Mouse (Mus musculus) kidney, embryonic 14.5 days (tissue): Measurements from ENCODE around the gene Slc12a8. TPM values are rescaled to one million over a fixed set of nuclear protein-coding genes. Genes with fewer than 3 reads are reported as not detected.

ENCODE experiments used
- ATAC-seq: fragments of 200-750 bp; cut with Nextera tagmentation; 2 replicates; pipeline ENCODE4 v1.8.0; 2017; ENCODE audit warnings: moderate number of reproducible peaks, mild to moderate bottlenecking, moderate TSS enrichment, moderate library complexity; ENCODE audit not compliant: low FRiP score, low TSS enrichment
- H3K27ac ChIP-seq: fragments of 300-500 bp; sonication (generic); 2 replicates; pipeline ENCODE4 v1.5.1; 2014; ENCODE audit warnings: low read depth, mild to moderate bottlenecking, low read length, moderate library complexity, mixed read lengths
- H3K27me3 ChIP-seq: fragments of 300-500 bp; sonication (generic); 2 replicates; pipeline ENCODE4 v1.6.1; 2014; ENCODE audit warnings: mild to moderate bottlenecking, low read length; ENCODE audit not compliant: control insufficient read depth, insufficient read depth
- H3K36me3 ChIP-seq: fragments of 300-500 bp; sonication (generic); 2 replicates; pipeline ENCODE4 v1.6.1; 2014; ENCODE audit warnings: low read length, mixed read lengths; ENCODE audit not compliant: control insufficient read depth, insufficient read depth
- H3K4me1 ChIP-seq: fragments of 300-500 bp; sonication (generic); 2 replicates; pipeline ENCODE4 v1.6.1; 2014; ENCODE audit warnings: low read length, mixed read lengths; ENCODE audit not compliant: control insufficient read depth, insufficient read depth
- H3K4me2 ChIP-seq: fragments of 300-500 bp; sonication (generic); replicated peaks from 2 replicates; pipeline ENCODE4 v1.6.1; 2014; ENCODE audit warnings: low read depth, mild to moderate bottlenecking, low read length
- H3K4me3 ChIP-seq: fragments of 300-500 bp; sonication (generic); 2 replicates; pipeline ENCODE4 v1.5.1; 2014; ENCODE audit warnings: mild to moderate bottlenecking, low read length
- H3K9ac ChIP-seq: fragments of 300-500 bp; sonication (generic); 2 replicates; pipeline ENCODE4 v1.6.1; 2014; ENCODE audit warnings: low read depth, mild to moderate bottlenecking, low read length, moderate library complexity
- H3K9me3 ChIP-seq: fragments of 300-500 bp; sonication (generic); 2 replicates; pipeline ENCODE4 v1.6.1; 2016; ENCODE audit warnings: low read length; ENCODE audit not compliant: control insufficient read depth
- WGBS: fragments of 180-500 bp; shearing (Covaris S2); extraction: QIAGEN DNeasy Blood & Tissue Kit; methylation state at CpG from one replicate; pipeline ENCODE4 v1.1.7; 2014; 5-methylcytosine and 5-hydroxymethylcytosine counted together
- polyA plus RNA-seq: library from polyadenylated mRNA; unstranded; fragments of >200 nt; fragmentation: Nextera tagmentation; extraction: Ambion mirVana; gene quantifications from 2 replicates; pipeline ENCODE4 v1.2.1, GENCODE M21; 2014

Slc12a8 gene
- 0.74 and 1.2 TPM in 2 replicates for polyA plus RNA-seq

- no peak within 1 kb of the TSS for H3K27ac ChIP-seq
- H3K9me3 ChIP-seq = no peaks in the 10 kb centered on the region
- peaks cover 13% of the 10 kb centered on the region for H3K4me1 ChIP-seq
- ATAC-seq = peak; percentile 63; the same call in 1 of the 2 replicates
- no peaks in the 10 kb centered on the region for H3K36me3 ChIP-seq
- H3K27me3 ChIP-seq = no peaks in the 10 kb centered on the region
- peak within 1 kb of the TSS; percentile 42 for H3K9ac ChIP-seq
- peak within 1 kb of the TSS; percentile 70 for H3K4me2 ChIP-seq
- H3K4me3 ChIP-seq = peak within 1 kb of the TSS; percentile 33
- WGBS = 6% methylated on average over 27 of the region's 27 CpGs
Measured at GRCm38 (mm10) chr16:33516807-33517565, at the start of gene Slc12a8. Gene Slc12a8, plus strand, starts transcription at chr16:33517328.

GRCm38 (mm10) chr16:33467451-33467850 lies 49.7 kb upstream of the Slc12a8 start:
- no peak overlapping the region for H3K4me2 ChIP-seq
- H3K9me3 ChIP-seq = no peaks in the 10 kb centered on the region
- H3K27me3 ChIP-seq = no peaks in the 10 kb centered on the region
- ATAC-seq = no peak
- no peaks in the 10 kb centered on the region for H3K4me1 ChIP-seq
- 86% methylated on average over 6 of the region's 6 CpGs for WGBS
- no peak overlapping the region for H3K27ac ChIP-seq
- H3K9ac ChIP-seq = no peak overlapping the region
- no peak overlapping the region for H3K4me3 ChIP-seq
- peaks cover 25% of the 10 kb centered on the region; the same call in 1 of the 2 replicates for H3K36me3 ChIP-seq

- H3K4me1 ChIP-seq = no peaks in the 10 kb centered on the region
- no peak overlapping the region for H3K4me3 ChIP-seq
- H3K4me2 ChIP-seq = no peak overlapping the region
- ATAC-seq = no peak
- no peak overlapping the region for H3K9ac ChIP-seq
- H3K36me3 ChIP-seq = peaks cover 33% of the 10 kb centered on the region; the same call in 1 of the 2 replicates
- no peaks in the 10 kb centered on the region for H3K27me3 ChIP-seq
- H3K27ac ChIP-seq = no peak overlapping the region
- no peaks in the 10 kb centered on the region for H3K9me3 ChIP-seq
Measured at GRCm38 (mm10) chr16:33469973-33470372, 47.2 kb upstream of the Slc12a8 start.

- Histone ChIP-seq H3K27me3 (no peaks in the 10 kb centered on the region), H3K9ac (no peak overlapping the region), H3K9me3 (no peaks in the 10 kb centered on the region), H3K4me3 (no peak overlapping the region), H3K4me2 (no peak overlapping the region), H3K4me1 (no peaks in the 10 kb centered on the region), H3K36me3 (peaks cover 31% of the 10 kb centered on the region), H3K27ac (no peak overlapping the region)
- WGBS = 99% methylated on average over 6 of the region's 6 CpGs
- ATAC-seq = no peak
Measured at GRCm38 (mm10) chr16:33474381-33474780, 42.7 kb upstream of the Slc12a8 start.

- H3K27me3 ChIP-seq = no peaks in the 10 kb centered on the region
- H3K9ac ChIP-seq = no peak overlapping the region
- no peak overlapping the region for H3K27ac ChIP-seq
- H3K9me3 ChIP-seq = no peaks in the 10 kb centered on the region
- peaks cover 27% of the 10 kb centered on the region for H3K36me3 ChIP-seq
- H3K4me2 ChIP-seq = no peak overlapping the region
- H3K4me1 ChIP-seq = no peaks in the 10 kb centered on the region
- H3K4me3 ChIP-seq = no peak overlapping the region
- ATAC-seq = no peak
Measured at GRCm38 (mm10) chr16:33479926-33480325, 37.2 kb upstream of the Slc12a8 start.

- no peak for ATAC-seq
- Histone ChIP-seq H3K9ac (no peak overlapping the region), H3K4me3 (no peak overlapping the region), H3K36me3 (peaks cover 27% of the 10 kb centered on the region), H3K27me3 (no peaks in the 10 kb centered on the region), H3K4me1 (no peaks in the 10 kb centered on the region), H3K4me2 (no peak overlapping the region), H3K27ac (no peak overlapping the region), H3K9me3 (no peaks in the 10 kb centered on the region)
- 97% methylated on average over 2 of the region's 2 CpGs for WGBS
Measured at GRCm38 (mm10) chr16:33481148-33481547, 36.0 kb upstream of the Slc12a8 start.

GRCm38 (mm10) chr16:33482309-33482708 lies 34.8 kb upstream of the Slc12a8 start:
- H3K4me1 ChIP-seq = no peaks in the 10 kb centered on the region
- H3K4me3 ChIP-seq = no peak overlapping the region
- 94% methylated on average over 3 of the region's 3 CpGs for WGBS
- H3K9me3 ChIP-seq = no peaks in the 10 kb centered on the region
- no peak overlapping the region for H3K27ac ChIP-seq
- peaks cover 16% of the 10 kb centered on the region; the same call in 1 of the 2 replicates for H3K36me3 ChIP-seq
- ATAC-seq = no peak
- H3K9ac ChIP-seq = no peak overlapping the region
- H3K4me2 ChIP-seq = no peak overlapping the region
- H3K27me3 ChIP-seq = no peaks in the 10 kb centered on the region

GRCm38 (mm10) chr16:33487709-33488108 lies 29.4 kb upstream of the Slc12a8 start:
- WGBS = 86% methylated on average over 4 of the region's 4 CpGs
- no peak overlapping the region for H3K9ac ChIP-seq
- no peak overlapping the region for H3K27ac ChIP-seq
- no peak overlapping the region for H3K4me2 ChIP-seq
- ATAC-seq = no peak
- no peaks in the 10 kb centered on the region for H3K9me3 ChIP-seq
- no peaks in the 10 kb centered on the region for H3K4me1 ChIP-seq
- peaks cover 30% of the 10 kb centered on the region; the same call in 1 of the 2 replicates for H3K36me3 ChIP-seq
- H3K4me3 ChIP-seq = no peak overlapping the region
- no peaks in the 10 kb centered on the region for H3K27me3 ChIP-seq

- Histone ChIP-seq H3K27me3 (no peaks in the 10 kb centered on the region), H3K4me2 (no peak overlapping the region), H3K4me1 (no peaks in the 10 kb centered on the region), H3K4me3 (no peak overlapping the region), H3K9me3 (no peaks in the 10 kb centered on the region), H3K9ac (no peak overlapping the region), H3K36me3 (peaks cover 46% of the 10 kb centered on the region), H3K27ac (no peak overlapping the region)
- WGBS = 96% methylated on average over 4 of the region's 4 CpGs
- no peak for ATAC-seq
Measured at GRCm38 (mm10) chr16:33494374-33494773, 22.8 kb upstream of the Slc12a8 start.
